Mouse (Mus musculus): ENCODE data around the gene Fer. TPM values are rescaled to one million over a fixed set of nuclear protein-coding genes. Genes with fewer than 3 reads are reported as not detected.
A peak's percentile ranks its signal among the peaks of the same experiment; 100 is the strongest.

The Fer gene
- total and polyA plus RNA-seq, 2 experiments from 2014 or later = 14.3 to 24.8 TPM

GRCm38 (mm10) chr17:63828561-63829332, 34.1 kb upstream of the Fer start:
- no peak for TF ChIP-seq CTCF (IDR thresholded peaks at IDR 0.05; ENCODE audit: low read depth)
- Histone ChIP-seq H3K27me3 (ENCODE audit: insufficient read depth, low read length) (no peaks in the 10 kb centered on the region), H3K9ac (replicated peaks; ENCODE audit: low read length) (no peak overlapping the region), H3K4me2 (ENCODE audit: low read depth, low read length) (no peak overlapping the region), H3K4me1 (ENCODE audit: insufficient read depth, low read length) (no peaks in the 10 kb centered on the region), H3K9me3 (ENCODE audit: low read length) (no peaks in the 10 kb centered on the region), H3K36me3 (ENCODE audit: insufficient read depth, low read length) (no peaks in the 10 kb centered on the region), H3K4me3 (ENCODE audit: low read length) (no peak overlapping the region), H3K27ac (no peak overlapping the region)
- WGBS = 57% methylated on average over 5 of the region's 5 CpGs
- no peak for DNase-seq (ENCODE audit: low spot score)
- no peak for ATAC-seq

- H3K9ac ChIP-seq (replicated peaks; ENCODE audit: low read length) = no peak overlapping the region
- DNase-seq (ENCODE audit: low spot score) = no peak
- H3K9me3 ChIP-seq (ENCODE audit: low read length) = no peaks in the 10 kb centered on the region
- H3K27ac ChIP-seq = no peak overlapping the region
- ATAC-seq = no peak
- no peaks in the 10 kb centered on the region for H3K4me1 ChIP-seq (ENCODE audit: insufficient read depth, low read length)
- no peak overlapping the region for H3K4me2 ChIP-seq (ENCODE audit: low read depth, low read length)
- WGBS = 50% methylated on average over 4 of the region's 4 CpGs
- H3K27me3 ChIP-seq (ENCODE audit: insufficient read depth, low read length) = no peaks in the 10 kb centered on the region
- no peak for TF ChIP-seq CTCF (IDR thresholded peaks at IDR 0.05; ENCODE audit: low read depth)
- no peak overlapping the region for H3K4me3 ChIP-seq (ENCODE audit: low read length)
- no peaks in the 10 kb centered on the region for H3K36me3 ChIP-seq (ENCODE audit: insufficient read depth, low read length)
These were observed 31.3 kb upstream of the Fer start for GRCm38 (mm10) chr17:63831550-63831949.

- H3K4me3 ChIP-seq (ENCODE audit: low read length) = no peak overlapping the region
- no peaks in the 10 kb centered on the region for H3K36me3 ChIP-seq (ENCODE audit: insufficient read depth, low read length)
- DNase-seq (ENCODE audit: low spot score) (no peak), ATAC-seq (no peak)
- no peak overlapping the region for H3K4me2 ChIP-seq (ENCODE audit: low read depth, low read length)
- H3K9me3 ChIP-seq (ENCODE audit: low read length) = no peaks in the 10 kb centered on the region
- no peaks in the 10 kb centered on the region for H3K4me1 ChIP-seq (ENCODE audit: insufficient read depth, low read length)
- H3K27ac ChIP-seq = no peak overlapping the region
- TF ChIP-seq CTCF (IDR thresholded peaks at IDR 0.05; ENCODE audit: low read depth) = no peak
- 75% methylated on average over 2 of the region's 2 CpGs for WGBS
- no peaks in the 10 kb centered on the region for H3K27me3 ChIP-seq (ENCODE audit: insufficient read depth, low read length)
- H3K9ac ChIP-seq (replicated peaks; ENCODE audit: low read length) = no peak overlapping the region
These were observed 26.6 kb upstream of the Fer start for GRCm38 (mm10) chr17:63836223-63836622.

- DNase-seq (ENCODE audit: low spot score) (no peak), ATAC-seq (no peak)
- no peak overlapping the region for H3K4me2 ChIP-seq (ENCODE audit: low read depth, low read length)
These were observed 26.2 kb upstream of the Fer start for GRCm38 (mm10) chr17:63836641-63837040.

GRCm38 (mm10) chr17:63838144-63838543, 24.7 kb upstream of the Fer start:
- Histone ChIP-seq H3K4me1 (ENCODE audit: insufficient read depth, low read length) (no peaks in the 10 kb centered on the region), H3K27ac (no peak overlapping the region), H3K4me3 (ENCODE audit: low read length) (no peak overlapping the region), H3K4me2 (ENCODE audit: low read depth, low read length) (no peak overlapping the region), H3K9ac (replicated peaks; ENCODE audit: low read length) (no peak overlapping the region), H3K9me3 (ENCODE audit: low read length) (no peaks in the 10 kb centered on the region), H3K36me3 (ENCODE audit: insufficient read depth, low read length) (no peaks in the 10 kb centered on the region), H3K27me3 (ENCODE audit: insufficient read depth, low read length) (no peaks in the 10 kb centered on the region)
- TF ChIP-seq CTCF (IDR thresholded peaks at IDR 0.05; ENCODE audit: low read depth) = no peak
- ATAC-seq = no peak
- DNase-seq (ENCODE audit: low spot score) = no peak
- 94% methylated on average over 8 of the region's 8 CpGs for WGBS

More at GRCm38 (mm10) chr17:63836641-63837040, 26.2 kb upstream of the Fer start:
- Histone ChIP-seq H3K4me1 (ENCODE audit: insufficient read depth, low read length) (no peaks in the 10 kb centered on the region), H3K36me3 (ENCODE audit: insufficient read depth, low read length) (no peaks in the 10 kb centered on the region), H3K27me3 (ENCODE audit: insufficient read depth, low read length) (no peaks in the 10 kb centered on the region), H3K9ac (replicated peaks; ENCODE audit: low read length) (no peak overlapping the region), H3K27ac (no peak overlapping the region), H3K9me3 (ENCODE audit: low read length) (no peaks in the 10 kb centered on the region), H3K4me3 (ENCODE audit: low read length) (no peak overlapping the region)
- WGBS = 86% methylated on average over 8 of the region's 8 CpGs
- no peak for TF ChIP-seq CTCF (IDR thresholded peaks at IDR 0.05; ENCODE audit: low read depth)

- Histone ChIP-seq H3K36me3 (ENCODE audit: insufficient read depth, low read length) (no peaks in the 10 kb centered on the region), H3K4me1 (ENCODE audit: insufficient read depth, low read length) (no peaks in the 10 kb centered on the region), H3K9me3 (ENCODE audit: low read length) (no peaks in the 10 kb centered on the region), H3K27me3 (ENCODE audit: insufficient read depth, low read length) (no peaks in the 10 kb centered on the region), H3K27ac (no peak overlapping the region), H3K4me2 (ENCODE audit: low read depth, low read length) (no peak overlapping the region), H3K9ac (replicated peaks; ENCODE audit: low read length) (no peak overlapping the region), H3K4me3 (ENCODE audit: low read length) (no peak overlapping the region)
- WGBS = 92% methylated on average over 3 of the region's 3 CpGs
- no peak for DNase-seq (ENCODE audit: low spot score)
- no peak for ATAC-seq
- 0 out of 2 replicates have a peak, but pooled peaks have one; percentile 13 for TF ChIP-seq CTCF (IDR thresholded peaks at IDR 0.05; ENCODE audit: low read depth)
These were observed 23.1 kb upstream of the Fer start for GRCm38 (mm10) chr17:63839636-63840269.

GRCm38 (mm10) chr17:63842226-63842625, 20.6 kb upstream of the Fer start:
- H3K36me3 ChIP-seq (ENCODE audit: insufficient read depth, low read length) = no peaks in the 10 kb centered on the region
- ATAC-seq (no peak), DNase-seq (ENCODE audit: low spot score) (no peak)
- WGBS = 93% methylated on average over 1 of the region's 1 CpGs
- no peaks in the 10 kb centered on the region for H3K27me3 ChIP-seq (ENCODE audit: insufficient read depth, low read length)
- H3K9me3 ChIP-seq (ENCODE audit: low read length) = no peaks in the 10 kb centered on the region
- H3K4me1 ChIP-seq (ENCODE audit: insufficient read depth, low read length) = no peaks in the 10 kb centered on the region
- no peak for TF ChIP-seq CTCF (IDR thresholded peaks at IDR 0.05; ENCODE audit: low read depth)
- no peak overlapping the region for H3K4me3 ChIP-seq (ENCODE audit: low read length)
- no peak overlapping the region for H3K9ac ChIP-seq (replicated peaks; ENCODE audit: low read length)
- H3K4me2 ChIP-seq (ENCODE audit: low read depth, low read length) = no peak overlapping the region
- H3K27ac ChIP-seq = no peak overlapping the region
